Mouse (Mus musculus) ES-Bruce4 (cell line): ENCODE measurements around the gene Kmt2b. TPM values are rescaled to one million over a fixed set of nuclear protein-coding genes. Genes with fewer than 3 reads are reported as not detected.

ENCODE experiments used
- H3K27ac ChIP-seq: 2 replicates; pipeline ENCODE4 v1.5.1; 2012; ENCODE audit warnings: low read length, inconsistent platforms; ENCODE audit not compliant: insufficient read depth
- H3K27me3 ChIP-seq: 2 replicates; pipeline ENCODE4 v1.6.1; 2012; ENCODE audit warnings: mild to moderate bottlenecking, low read length, inconsistent platforms; ENCODE audit not compliant: control insufficient read depth, poor library complexity, insufficient read depth, severe bottlenecking
- H3K36me3 ChIP-seq: 2 replicates; pipeline ENCODE4 v1.6.1; 2012; ENCODE audit warnings: inconsistent platforms, mild to moderate bottlenecking, low read length, moderate library complexity; ENCODE audit not compliant: control insufficient read depth, poor library complexity, insufficient read depth, severe bottlenecking
- H3K4me1 ChIP-seq: one replicate; pipeline ENCODE4 v1.8.1; 2011; ENCODE audit warnings: low read length; ENCODE audit not compliant: control insufficient read depth, insufficient read depth
- H3K4me3 ChIP-seq: 2 replicates; pipeline ENCODE4 v1.5.1; 2011; ENCODE audit warnings: low read depth, mild to moderate bottlenecking, low read length
- H3K9ac ChIP-seq: 2 replicates; pipeline ENCODE4 v1.6.1; 2012; ENCODE audit warnings: low read depth, mild to moderate bottlenecking, inconsistent platforms; ENCODE audit not compliant: poor library complexity, severe bottlenecking
- H3K9me3 ChIP-seq: replicated peaks from 2 replicates; pipeline ENCODE4 v1.6.1; 2012; ENCODE audit warnings: mild to moderate bottlenecking, low read length, inconsistent platforms; ENCODE audit not compliant: control insufficient read depth, poor library complexity, insufficient read depth, severe bottlenecking
- CTCF ChIP-seq: IDR thresholded peaks from one replicate; pipeline ENCODE4 v1.8.1; 2011; ENCODE audit warnings: low read depth, low read length
- EP300 ChIP-seq: IDR thresholded peaks from 2 replicates; pipeline ENCODE4 v1.6.1; 2011; ENCODE audit warnings: low read depth, low read length; ENCODE audit not compliant: insufficient read depth
- POLR2A ChIP-seq: IDR thresholded peaks from one replicate; pipeline ENCODE4 v1.8.1; 2011; ENCODE audit warnings: low read length; ENCODE audit not compliant: insufficient read depth
- polyA plus RNA-seq: library from polyadenylated mRNA; stranded (reverse); fragments of >200 nt; gene quantifications from 2 replicates; pipeline ENCODE4 v1.2.4, GENCODE M21; 2011; ENCODE audit warnings: low read depth; ENCODE audit not compliant: missing spikeins, insufficient read depth, insufficient read length

Kmt2b gene
- polyA plus RNA-seq, 1 experiment, result 70.2 TPM

GRCm38 (mm10) chr7:30613529-30614112 is 25.1 kb upstream of the Kmt2b start:
- TF ChIP-seq POLR2A (no peak), CTCF (peak; percentile 72), EP300 (no peak)

GRCm38 (mm10) chr7:30612654-30613402 is 24.3 kb upstream of the Kmt2b start, which contains the start of gene Upk1a:
Upk1a (minus strand) TSS chr7:30612847.
- Histone ChIP-seq H3K9me3 (no peaks in the 10 kb centered on the region), H3K4me1 (peaks cover 2% of the 10 kb centered on the region), H3K4me3 (no peak within 1 kb of the TSS), H3K27me3 (no peaks in the 10 kb centered on the region), H3K36me3 (peaks cover 3% of the 10 kb centered on the region; the same call in 1 of the 2 replicates), H3K27ac (no peak within 1 kb of the TSS), H3K9ac (no peak within 1 kb of the TSS)
- no peak for TF ChIP-seq EP300
- TF ChIP-seq POLR2A, result no peak
- no peak for TF ChIP-seq CTCF

More at GRCm38 (mm10) chr7:30613529-30614112, 25.1 kb upstream of the Kmt2b start:
- Histone ChIP-seq H3K36me3 (peaks cover 8% of the 10 kb centered on the region), H3K27me3 (no peaks in the 10 kb centered on the region), H3K9ac (no peak overlapping the region), H3K9me3 (no peaks in the 10 kb centered on the region), H3K4me3 (no peak overlapping the region), H3K4me1 (peaks cover 2% of the 10 kb centered on the region), H3K27ac (no peak overlapping the region)

GRCm38 (mm10) chr7:30610043-30610442 is 21.5 kb upstream of the Kmt2b start:
- no peaks in the 10 kb centered on the region for H3K9me3 ChIP-seq

GRCm38 (mm10) chr7:30608476-30608875 is 19.9 kb upstream of the Kmt2b start:
- no peaks in the 10 kb centered on the region for H3K27me3 ChIP-seq
- no peak overlapping the region for H3K4me3 ChIP-seq
- H3K36me3 ChIP-seq, result no peaks in the 10 kb centered on the region
- H3K9ac ChIP-seq, result no peak overlapping the region
- no peaks in the 10 kb centered on the region for H3K9me3 ChIP-seq
- TF ChIP-seq CTCF (no peak), POLR2A (no peak), EP300 (no peak)
- H3K4me1 ChIP-seq, result peaks cover 7% of the 10 kb centered on the region
- peak overlapping the region; percentile 11 for H3K27ac ChIP-seq

More at GRCm38 (mm10) chr7:30610043-30610442, 21.5 kb upstream of the Kmt2b start:
- no peaks in the 10 kb centered on the region for H3K27me3 ChIP-seq
- no peak overlapping the region for H3K27ac ChIP-seq
- TF ChIP-seq CTCF (peak; percentile 32), POLR2A (no peak)
- no peak overlapping the region for H3K9ac ChIP-seq
- H3K4me1 ChIP-seq, result peaks cover 2% of the 10 kb centered on the region
- H3K4me3 ChIP-seq, result no peak overlapping the region
- H3K36me3 ChIP-seq, result no peaks in the 10 kb centered on the region

GRCm38 (mm10) chr7:30607706-30608309 is 19.3 kb upstream of the Kmt2b start:
- Histone ChIP-seq H3K27me3 (no peaks in the 10 kb centered on the region), H3K4me1 (peaks cover 13% of the 10 kb centered on the region), H3K27ac (peak overlapping the region; percentile 11), H3K36me3 (no peaks in the 10 kb centered on the region), H3K4me3 (no peak overlapping the region), H3K9ac (no peak overlapping the region), H3K9me3 (no peaks in the 10 kb centered on the region)
- TF ChIP-seq EP300 (peak; percentile 91), POLR2A (no peak), CTCF (peak; percentile 90)

GRCm38 (mm10) chr7:30604944-30605343 is 16.4 kb upstream of the Kmt2b start:
- TF ChIP-seq CTCF (no peak), EP300 (no peak), POLR2A (no peak)
- Histone ChIP-seq H3K4me3 (no peak overlapping the region), H3K36me3 (no peaks in the 10 kb centered on the region), H3K27ac (peak overlapping the region; percentile 43), H3K4me1 (peaks cover 15% of the 10 kb centered on the region), H3K27me3 (no peaks in the 10 kb centered on the region), H3K9ac (no peak overlapping the region), H3K9me3 (no peaks in the 10 kb centered on the region)
